Mouse (Mus musculus) cerebellum, adult 2 months (tissue): Measurements from ENCODE around the gene Casp3. TPM values are rescaled to one million over a fixed set of nuclear protein-coding genes. Genes with fewer than 3 reads are reported as not detected.
"Not testable (repeated sequence)": the region's sequence is repeated elsewhere in the genome, so short reads cannot be mapped to it uniquely, and the experiment has no call there.

Experiments
- DNase-seq, 2 experiments: peaks; one replicate each; pipeline ENCODE4 v3.0.0; 2021
- H3K27ac ChIP-seq: fragments of 200-500 bp; 2 replicates; pipeline ENCODE4 v1.5.1; 2012; ENCODE audit warnings: low read length, control low read depth, inconsistent platforms; ENCODE audit not compliant: insufficient read depth
- H3K27me3 ChIP-seq: fragments of 200-500 bp; 2 replicates; pipeline ENCODE4 v1.6.1; 2012; ENCODE audit warnings: inconsistent platforms, mild to moderate bottlenecking, low read length, moderate library complexity; ENCODE audit not compliant: control insufficient read depth, insufficient read depth
- H3K4me1 ChIP-seq: fragments of 200-500 bp; 2 replicates; pipeline ENCODE4 v1.6.1; 2011; ENCODE audit warnings: low read length; ENCODE audit not compliant: control insufficient read depth, insufficient read depth
- H3K4me3 ChIP-seq: fragments of 200-500 bp; replicated peaks from 2 replicates; pipeline ENCODE3; 2011; ENCODE audit warnings: mild to moderate bottlenecking, low read depth, low read length, control low read depth; ENCODE audit not compliant: insufficient read depth
- CTCF ChIP-seq: fragments of 200-500 bp; IDR thresholded peaks from 2 replicates; pipeline ENCODE4 v1.5.1; 2011; ENCODE audit warnings: low read depth, mild to moderate bottlenecking, control low read depth, low read length, moderate library complexity, borderline replicate concordance; ENCODE audit not compliant: insufficient read depth
- POLR2A ChIP-seq: fragments of 200-500 bp; IDR thresholded peaks from 2 replicates; pipeline ENCODE4 v1.6.1; 2011; ENCODE audit warnings: low read length, control low read depth, borderline replicate concordance; ENCODE audit not compliant: insufficient read depth
- WGBS: fragments of 180-500 bp; shearing (Covaris S2); methylation state at CpG from one replicate; pipeline ENCODE4 v1.1.7; 2018; 5-methylcytosine and 5-hydroxymethylcytosine counted together
- polyA plus RNA-seq: library from polyadenylated mRNA; depleted of rRNA; stranded (reverse); fragments of >200 nt; gene quantifications from 2 replicates; pipeline ENCODE4 v1.2.3, GENCODE M21; 2012

Gene Casp3
- polyA plus RNA-seq, 1 experiment, result 13.3 TPM

DNA sequence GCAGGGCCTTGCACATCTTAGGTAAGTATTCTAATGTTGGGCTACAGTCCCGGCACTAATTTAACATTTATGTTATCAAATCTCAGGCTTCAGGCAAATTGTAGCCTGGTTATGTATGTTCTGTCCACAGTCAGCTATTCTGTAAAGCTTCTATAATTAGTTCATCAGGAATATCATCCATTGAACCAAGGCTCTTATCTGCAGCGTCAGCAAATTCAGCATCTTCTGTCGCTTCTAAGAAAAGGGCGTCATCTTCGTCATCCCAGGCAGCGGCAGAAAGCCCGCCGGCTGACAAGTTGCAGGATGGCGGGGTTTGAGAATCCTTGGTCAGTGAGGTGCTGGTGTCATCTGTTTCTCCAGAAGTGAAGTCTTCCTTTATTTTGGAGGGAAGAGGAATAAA, 38.3 kb upstream of the Casp3 start:
- Histone ChIP-seq H3K4me1 (no peaks in the 10 kb centered on the region), H3K4me3 (no peak overlapping the region), H3K27ac (no peak overlapping the region), H3K27me3 (no peaks in the 10 kb centered on the region)
- WGBS, result 94% methylated on average over 9 of the region's 9 CpGs
- DNase-seq, result no peak
- TF ChIP-seq POLR2A, result no peak
- TF ChIP-seq CTCF, result no peak

DNA sequence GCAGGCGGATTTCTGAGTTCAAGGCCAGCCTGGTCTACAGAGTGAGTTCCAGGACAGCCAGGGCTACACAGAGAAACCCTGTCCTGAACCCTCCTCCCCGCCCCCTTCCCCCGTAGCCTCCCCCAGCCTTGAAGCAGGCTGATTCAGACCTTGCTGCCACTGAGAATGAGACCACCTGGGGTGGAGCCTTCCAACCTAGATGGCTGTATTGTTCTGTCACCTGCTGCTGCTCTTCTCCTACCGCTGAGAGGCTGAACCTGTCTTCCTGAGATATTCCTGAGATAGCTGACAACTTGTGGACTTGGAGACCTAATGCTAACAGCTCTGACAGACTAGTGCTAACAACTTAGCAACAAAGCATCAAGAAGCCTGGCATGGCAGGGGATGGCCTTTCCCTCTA, 32.8 kb upstream of the Casp3 start:
- not testable (repeated sequence) for H3K27ac ChIP-seq, H3K4me3 ChIP-seq, H3K4me1 ChIP-seq, H3K27me3 ChIP-seq, DNase-seq
- WGBS, result 49% methylated on average over 4 of the region's 4 CpGs

DNA sequence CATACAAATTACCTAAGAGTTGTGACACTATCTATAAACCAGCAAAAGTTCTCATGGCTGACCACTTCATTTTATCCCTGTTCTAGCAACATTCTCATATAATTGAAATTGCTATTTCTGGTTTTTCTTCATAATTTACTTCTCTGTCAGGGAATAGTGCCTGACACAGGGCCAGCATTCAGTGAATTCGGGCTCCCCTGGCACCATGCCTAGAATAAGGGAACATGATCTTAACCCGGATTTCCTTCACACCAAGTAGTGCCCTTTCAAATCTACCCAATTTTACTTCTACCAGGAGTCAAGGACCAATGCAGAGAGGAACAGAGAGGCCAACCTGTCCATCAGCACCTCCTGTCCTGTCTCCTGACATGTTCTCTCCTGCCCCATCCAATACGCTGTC, 31.5 kb upstream of the Casp3 start:
- DNase-seq, result no peak
- Histone ChIP-seq H3K27me3 (no peaks in the 10 kb centered on the region), H3K4me1 (no peaks in the 10 kb centered on the region), H3K4me3 (no peak overlapping the region), H3K27ac (no peak overlapping the region)
- 42% methylated on average over 3 of the region's 3 CpGs for WGBS
- TF ChIP-seq CTCF (no peak), POLR2A (no peak)

DNA sequence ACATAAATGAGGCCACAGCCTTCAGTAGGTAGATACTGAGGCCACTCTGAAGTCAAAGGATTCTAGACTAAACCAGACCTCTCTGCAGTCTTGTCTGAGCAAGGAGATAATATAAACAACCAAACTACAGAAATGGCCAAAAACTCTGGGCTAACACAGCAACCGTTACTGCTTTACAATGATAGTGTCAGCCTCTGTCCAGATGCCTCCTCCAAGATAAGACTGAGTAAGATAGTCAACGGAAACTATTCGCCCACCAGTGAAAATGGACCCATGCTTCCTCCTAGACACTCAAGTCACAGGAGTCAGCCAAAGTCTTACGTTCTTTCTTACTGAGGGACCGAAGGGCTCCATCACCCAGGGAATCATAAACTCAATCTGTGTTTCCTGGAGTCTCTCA, 29.2 kb upstream of the Casp3 start:
- Histone ChIP-seq H3K27ac (no peak overlapping the region), H3K4me3 (no peak overlapping the region), H3K27me3 (no peaks in the 10 kb centered on the region), H3K4me1 (no peaks in the 10 kb centered on the region)
- DNase-seq, result no peak
- TF ChIP-seq CTCF (no peak), POLR2A (no peak)
- 94% methylated on average over 5 of the region's 5 CpGs for WGBS

DNA sequence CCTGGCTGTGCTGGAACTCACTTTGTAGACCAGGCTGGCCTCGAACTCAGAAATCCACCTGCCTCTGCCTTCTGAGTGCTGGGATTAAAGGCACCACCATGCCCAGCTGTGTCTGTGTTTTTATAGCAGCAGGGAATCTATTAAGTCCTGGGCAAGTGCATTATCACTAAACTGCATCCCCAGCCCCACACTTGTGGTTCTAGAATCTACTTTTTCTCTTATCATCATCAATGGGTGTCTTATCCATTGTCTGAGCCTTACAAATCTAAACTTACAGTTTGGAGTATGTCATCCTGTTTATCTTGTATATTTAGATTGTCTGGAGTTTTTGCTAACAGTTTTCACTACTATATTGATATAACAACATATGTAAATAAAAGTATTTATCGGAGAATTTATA, 28.4 kb upstream of the Casp3 start:
- no peaks in the 10 kb centered on the region for H3K4me1 ChIP-seq
- no peaks in the 10 kb centered on the region for H3K27me3 ChIP-seq
- no peak for DNase-seq
- 98% methylated on average over 2 of the region's 2 CpGs for WGBS
- TF ChIP-seq CTCF (no peak), POLR2A (no peak)
- no peak overlapping the region for H3K27ac ChIP-seq
- H3K4me3 ChIP-seq, result no peak overlapping the region

DNA sequence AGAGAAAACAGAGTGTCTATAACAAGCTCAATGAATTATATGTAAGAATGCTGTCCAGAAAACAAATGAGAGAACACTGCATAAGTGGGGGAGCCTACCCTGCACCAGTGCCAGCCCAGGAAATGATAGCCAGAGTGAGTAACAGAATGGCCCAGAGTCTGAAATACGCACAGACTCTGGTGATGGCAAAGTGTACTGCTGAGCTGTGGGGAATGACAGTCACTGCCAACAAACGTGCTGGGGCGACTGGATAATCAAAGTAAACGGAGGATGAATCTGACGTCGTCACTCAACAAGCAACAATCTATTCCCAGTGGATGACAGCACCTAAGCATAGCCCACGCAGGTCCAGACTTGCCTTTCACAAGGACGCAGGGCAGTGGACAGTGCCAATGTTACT, 24.0 kb upstream of the Casp3 start:
- peak overlapping the region; percentile 30 for H3K4me3 ChIP-seq
- H3K27me3 ChIP-seq, result no peaks in the 10 kb centered on the region
- H3K4me1 ChIP-seq, result no peaks in the 10 kb centered on the region
- H3K27ac ChIP-seq, result no peak overlapping the region
- 8% methylated on average over 8 of the region's 8 CpGs for WGBS
- no peak for TF ChIP-seq POLR2A
- TF ChIP-seq CTCF, result no peak
- DNase-seq, result peak; percentile 32 to 35

DNA sequence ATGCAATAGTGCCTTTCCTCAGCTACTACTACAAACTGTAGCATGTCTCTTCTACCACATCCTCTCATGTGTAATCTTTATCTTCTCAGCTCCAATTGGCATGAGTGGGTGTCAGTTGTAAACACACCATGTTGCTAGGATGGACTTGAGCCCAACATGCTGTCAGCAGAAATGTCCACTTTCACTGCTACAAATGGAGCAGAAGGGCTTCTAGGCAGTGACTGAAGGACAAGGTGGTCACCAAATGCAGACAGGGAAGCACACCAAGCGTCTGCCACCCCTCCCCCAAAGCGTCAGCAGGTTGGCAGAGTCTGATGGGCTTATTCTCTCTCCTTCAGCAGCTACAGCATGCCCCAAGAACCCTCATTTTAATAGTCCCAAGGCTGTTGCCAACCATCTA, 23.3 kb upstream of the Casp3 start:
- Histone ChIP-seq H3K27ac (no peak overlapping the region), H3K4me3 (no peak overlapping the region), H3K4me1 (no peaks in the 10 kb centered on the region), H3K27me3 (no peaks in the 10 kb centered on the region)
- 8% methylated on average over 2 of the region's 2 CpGs for WGBS
- no peak for TF ChIP-seq CTCF
- no peak for TF ChIP-seq POLR2A
- DNase-seq, result peak; percentile 20 to 49

DNA sequence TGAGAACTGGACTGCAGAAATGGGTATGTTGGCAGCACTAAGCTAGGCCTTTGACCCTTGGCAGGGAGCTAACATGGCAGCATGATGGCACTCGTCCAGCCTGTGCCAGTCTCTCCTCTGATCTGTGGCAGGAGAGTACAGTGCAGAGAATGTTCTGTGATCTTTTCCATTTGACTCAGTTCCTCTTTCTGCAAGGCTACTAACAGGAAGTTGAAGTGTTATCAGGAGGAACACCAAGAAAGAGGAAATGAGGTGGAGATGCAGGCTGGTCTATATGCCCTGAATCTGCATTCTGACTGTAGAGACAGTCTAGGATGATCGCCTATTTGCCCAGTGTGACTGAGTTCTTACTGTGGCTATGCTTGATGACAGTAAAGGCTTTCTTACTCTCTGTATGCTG, 21.5 kb upstream of the Casp3 start:
- Histone ChIP-seq H3K27ac (no peak overlapping the region), H3K4me1 (no peaks in the 10 kb centered on the region), H3K27me3 (no peaks in the 10 kb centered on the region), H3K4me3 (no peak overlapping the region)
- TF ChIP-seq CTCF (no peak), POLR2A (no peak)
- 82% methylated on average over 2 of the region's 2 CpGs for WGBS
- DNase-seq, result no peak

DNA sequence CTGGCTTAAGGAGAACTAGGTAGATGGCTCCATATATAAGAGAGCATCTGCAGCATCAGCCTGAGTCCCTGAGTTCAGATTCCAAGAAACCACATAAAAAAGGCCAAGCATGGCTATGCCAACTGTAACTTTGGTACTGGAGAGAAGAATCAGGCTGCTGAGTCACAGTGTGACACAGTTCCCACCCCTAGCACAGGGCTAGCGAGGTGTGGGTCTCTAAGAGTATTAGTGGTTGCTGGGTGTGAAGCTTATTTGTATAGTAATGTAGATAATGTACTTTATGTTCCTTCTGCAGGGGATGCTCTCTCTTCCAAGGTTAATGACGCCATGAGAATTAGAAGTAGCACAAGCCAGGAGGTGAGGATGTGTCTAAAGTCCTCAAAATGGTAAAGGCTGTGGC, 20.6 kb upstream of the Casp3 start:
- no peaks in the 10 kb centered on the region for H3K27me3 ChIP-seq

More for the DNA sequence above, 20.6 kb upstream of the Casp3 start:
- DNase-seq, result no peak
- H3K4me1 ChIP-seq, result no peaks in the 10 kb centered on the region
- H3K27ac ChIP-seq, result no peak overlapping the region
- no peak for TF ChIP-seq POLR2A
- TF ChIP-seq CTCF, result no peak
- no peak overlapping the region for H3K4me3 ChIP-seq
- 99% methylated on average over 2 of the region's 2 CpGs for WGBS
